Mouse (Mus musculus): ENCODE data around the gene Fndc8. TPM values are rescaled to one million over a fixed set of nuclear protein-coding genes. Genes with fewer than 3 reads are reported as not detected.
"Not testable (repeated sequence)": the region's sequence is repeated elsewhere in the genome, so short reads cannot be mapped to it uniquely, and the experiment has no call there.

The Fndc8 gene
- polyA plus RNA-seq, 1 experiment, result 0.13 TPM

GRCm38 (mm10) chr11:82931671-82932450 lies 39.9 kb downstream of the Fndc8 start:
- not testable (repeated sequence) for H3K27ac ChIP-seq (ENCODE audit: insufficient read depth, low read depth, low read length); H3K36me3 ChIP-seq (ENCODE audit: control insufficient read depth, insufficient read depth, low read length); H3K4me1 ChIP-seq (ENCODE audit: control insufficient read depth, insufficient read depth, insufficient read length, low read length)
- Histone ChIP-seq H3K27me3 (ENCODE audit: control insufficient read depth, insufficient read depth, low read length) (peaks cover 56% of the 10 kb centered on the region), H3K4me3 (ENCODE audit: low read depth, low read length) (peak overlapping the region; percentile 61)
- 3% methylated on average over 116 of the region's 119 CpGs for WGBS

GRCm38 (mm10) chr11:82933186-82933585 lies 41.3 kb downstream of the Fndc8 start:
- 1% methylated on average over 29 of the region's 29 CpGs for WGBS
- no peak for TF ChIP-seq CTCF (IDR thresholded peaks at IDR 0.05; ENCODE audit: extremely low read depth, insufficient read length, insufficient replicate concordance, low read depth, low read length)
- TF ChIP-seq POLR2A (IDR thresholded peaks at IDR 0.05; ENCODE audit: low read depth, low read length), result no peak
- Histone ChIP-seq H3K4me1 (ENCODE audit: control insufficient read depth, insufficient read depth, insufficient read length, low read length) (peaks cover 4% of the 10 kb centered on the region; the same call in 1 of the 2 replicates), H3K4me3 (ENCODE audit: low read depth, low read length) (peak overlapping the region; percentile 61), H3K36me3 (ENCODE audit: control insufficient read depth, insufficient read depth, low read length) (no peaks in the 10 kb centered on the region), H3K27ac (ENCODE audit: insufficient read depth, low read depth, low read length) (no peak overlapping the region), H3K27me3 (ENCODE audit: control insufficient read depth, insufficient read depth, low read length) (peaks cover 57% of the 10 kb centered on the region)

- H3K4me1 ChIP-seq (ENCODE audit: control insufficient read depth, insufficient read depth, insufficient read length, low read length), result no peaks in the 10 kb centered on the region
- no peak overlapping the region for H3K27ac ChIP-seq (ENCODE audit: insufficient read depth, low read depth, low read length)
- H3K27me3 ChIP-seq (ENCODE audit: control insufficient read depth, insufficient read depth, low read length), result no peaks in the 10 kb centered on the region
- H3K36me3 ChIP-seq (ENCODE audit: control insufficient read depth, insufficient read depth, low read length), result no peaks in the 10 kb centered on the region
- 59% methylated on average over 6 of the region's 6 CpGs for WGBS
- TF ChIP-seq POLR2A (IDR thresholded peaks at IDR 0.05; ENCODE audit: low read depth, low read length) (no peak), CTCF (IDR thresholded peaks at IDR 0.05; ENCODE audit: extremely low read depth, insufficient read length, insufficient replicate concordance, low read depth, low read length) (no peak)
- no peak overlapping the region for H3K4me3 ChIP-seq (ENCODE audit: low read depth, low read length)
These were observed 51.4 kb downstream of the Fndc8 start for GRCm38 (mm10) chr11:82943336-82943735.

GRCm38 (mm10) chr11:82945636-82946035 lies 53.7 kb downstream of the Fndc8 start:
- no peak overlapping the region for H3K27ac ChIP-seq (ENCODE audit: insufficient read depth, low read depth, low read length)
- H3K36me3 ChIP-seq (ENCODE audit: control insufficient read depth, insufficient read depth, low read length), result no peaks in the 10 kb centered on the region
- no peaks in the 10 kb centered on the region for H3K4me1 ChIP-seq (ENCODE audit: control insufficient read depth, insufficient read depth, insufficient read length, low read length)
- H3K4me3 ChIP-seq (ENCODE audit: low read depth, low read length), result no peak overlapping the region
- TF ChIP-seq POLR2A (IDR thresholded peaks at IDR 0.05; ENCODE audit: low read depth, low read length) (no peak), CTCF (IDR thresholded peaks at IDR 0.05; ENCODE audit: extremely low read depth, insufficient read length, insufficient replicate concordance, low read depth, low read length) (no peak)
- WGBS, result 35% methylated on average over 2 of the region's 2 CpGs
- H3K27me3 ChIP-seq (ENCODE audit: control insufficient read depth, insufficient read depth, low read length), result no peaks in the 10 kb centered on the region; the same call in 1 of the 2 replicates

- 55% methylated on average over 4 of the region's 4 CpGs for WGBS
- no peak overlapping the region for H3K27ac ChIP-seq (ENCODE audit: insufficient read depth, low read depth, low read length)
- peaks cover 11% of the 10 kb centered on the region for H3K27me3 ChIP-seq (ENCODE audit: control insufficient read depth, insufficient read depth, low read length)
- no peaks in the 10 kb centered on the region for H3K36me3 ChIP-seq (ENCODE audit: control insufficient read depth, insufficient read depth, low read length)
- no peak overlapping the region for H3K4me3 ChIP-seq (ENCODE audit: low read depth, low read length)
- peaks cover 4% of the 10 kb centered on the region; the same call in 1 of the 2 replicates for H3K4me1 ChIP-seq (ENCODE audit: control insufficient read depth, insufficient read depth, insufficient read length, low read length)
- TF ChIP-seq CTCF (IDR thresholded peaks at IDR 0.05; ENCODE audit: extremely low read depth, insufficient read length, insufficient replicate concordance, low read depth, low read length) (no peak), POLR2A (IDR thresholded peaks at IDR 0.05; ENCODE audit: low read depth, low read length) (no peak)
These were observed 55.5 kb downstream of the Fndc8 start for GRCm38 (mm10) chr11:82947457-82947856.

- WGBS, result 76% methylated on average over 9 of the region's 9 CpGs
- TF ChIP-seq CTCF (IDR thresholded peaks at IDR 0.05; ENCODE audit: extremely low read depth, insufficient read length, insufficient replicate concordance, low read depth, low read length), result no peak
- TF ChIP-seq POLR2A (IDR thresholded peaks at IDR 0.05; ENCODE audit: low read depth, low read length), result no peak
- Histone ChIP-seq H3K4me3 (ENCODE audit: low read depth, low read length) (no peak overlapping the region), H3K36me3 (ENCODE audit: control insufficient read depth, insufficient read depth, low read length) (no peaks in the 10 kb centered on the region), H3K27me3 (ENCODE audit: control insufficient read depth, insufficient read depth, low read length) (peaks cover 11% of the 10 kb centered on the region), H3K4me1 (ENCODE audit: control insufficient read depth, insufficient read depth, insufficient read length, low read length) (peaks cover 4% of the 10 kb centered on the region; the same call in 1 of the 2 replicates), H3K27ac (ENCODE audit: insufficient read depth, low read depth, low read length) (peak overlapping the region; percentile 51; the same call in 1 of the 2 replicates)
These were observed 57.1 kb downstream of the Fndc8 start for GRCm38 (mm10) chr11:82949036-82949435.

Other genes starting within 250 kb of the Fndc8 start
- not detected in 2 replicates for gene Cct6b, start 127.8 kb upstream of the Fndc8 start, polyA plus RNA-seq (2012; rRNA removed)
- 1.6 and 2.8 TPM in 2 replicates for gene Zfp830, start 127.8 kb upstream of the Fndc8 start, polyA plus RNA-seq (2012; rRNA removed)
- 4.3 and 6.3 TPM in 2 replicates for gene Lig3, start 111.0 kb upstream of the Fndc8 start, polyA plus RNA-seq (2012; rRNA removed)
- 7.0 and 8.9 TPM in 2 replicates for gene Rffl, start 20.9 kb upstream of the Fndc8 start, polyA plus RNA-seq (2012; rRNA removed)
- gene Rad51d, start 1.5 kb upstream of the Fndc8 start, polyA plus RNA-seq (2012; rRNA removed), result 6.8 and 10.2 TPM in 2 replicates
- gene Nle1, start 16.3 kb downstream of the Fndc8 start, polyA plus RNA-seq (2012; rRNA removed), result 20.7 and 27.1 TPM in 2 replicates
- 1.0 and 1.7 TPM in 2 replicates for gene Unc45b, start 18.4 kb downstream of the Fndc8 start, polyA plus RNA-seq (2012; rRNA removed)
- 0.34 and 0.95 TPM in 2 replicates for gene Slfn5, start 59.2 kb downstream of the Fndc8 start, polyA plus RNA-seq (2012; rRNA removed)
- 0.30 and 0.61 TPM in 2 replicates for gene Slfn9, start 99.7 kb downstream of the Fndc8 start, polyA plus RNA-seq (2012; rRNA removed)
- gene Slfn8, start 128.7 kb downstream of the Fndc8 start, polyA plus RNA-seq (2012; rRNA removed), result 0.11 and 0.28 TPM in 2 replicates
- gene Slfn2, start 173.0 kb downstream of the Fndc8 start, polyA plus RNA-seq (2012; rRNA removed), result 3.4 and 4.2 TPM in 2 replicates
- gene Slfn1, start 224.7 kb downstream of the Fndc8 start, polyA plus RNA-seq (2012; rRNA removed), result 0.18 and 0.81 TPM in 2 replicates